Mouse (Mus musculus) hindbrain, embryonic 12.5 days (tissue): Measurements from ENCODE around the gene Rps25. TPM values are rescaled to one million over a fixed set of nuclear protein-coding genes. Genes with fewer than 3 reads are reported as not detected.
A peak's percentile ranks its signal among the peaks of the same experiment; 100 is the strongest.
"Not testable (repeated sequence)": the region's sequence is repeated elsewhere in the genome, so short reads cannot be mapped to it uniquely, and the experiment has no call there.

ENCODE experiments used
- ATAC-seq: fragments of 200-750 bp; cut with Nextera tagmentation; 2 replicates; pipeline ENCODE4 v1.8.0; 2017; ENCODE audit warnings: moderate TSS enrichment; ENCODE audit not compliant: low FRiP score
- H3K27ac ChIP-seq: fragments of 300-500 bp; sonication (generic); 2 replicates; pipeline ENCODE4 v1.5.1; 2016; ENCODE audit warnings: mild to moderate bottlenecking
- H3K27me3 ChIP-seq: fragments of 300-500 bp; sonication (generic); 2 replicates; pipeline ENCODE4 v1.6.1; 2016; ENCODE audit warnings: mild to moderate bottlenecking
- H3K36me3 ChIP-seq: fragments of 300-500 bp; sonication (generic); 2 replicates; pipeline ENCODE4 v1.6.1; 2016; ENCODE audit warnings: mild to moderate bottlenecking
- H3K4me1 ChIP-seq: fragments of 300-500 bp; sonication (generic); 2 replicates; pipeline ENCODE4 v1.6.1; 2016
- H3K4me2 ChIP-seq: fragments of 300-500 bp; sonication (generic); replicated peaks from 2 replicates; pipeline ENCODE4 v1.6.1; 2016; ENCODE audit warnings: mild to moderate bottlenecking
- H3K4me3 ChIP-seq: fragments of 300-500 bp; sonication (generic); 2 replicates; pipeline ENCODE4 v1.5.1; 2016; ENCODE audit warnings: mild to moderate bottlenecking
- H3K9ac ChIP-seq: fragments of 300-500 bp; sonication (generic); 2 replicates; pipeline ENCODE4 v1.6.1; 2016; ENCODE audit warnings: mild to moderate bottlenecking, moderate library complexity
- H3K9me3 ChIP-seq: fragments of 300-500 bp; sonication (generic); replicated peaks from 2 replicates; pipeline ENCODE4 v1.6.1; 2016; ENCODE audit warnings: mild to moderate bottlenecking
- WGBS: fragments of 180-500 bp; shearing (Covaris S2); methylation state at CpG from one replicate; pipeline ENCODE4 v1.1.7; 2016; 5-methylcytosine and 5-hydroxymethylcytosine counted together
- polyA plus RNA-seq: library from polyadenylated mRNA; unstranded; fragments of >200 nt; fragmentation: Nextera tagmentation; extraction: Ambion mirVana; gene quantifications from 2 replicates; pipeline ENCODE4 v1.2.1, GENCODE M21; 2016

Gene Rps25
- polyA plus RNA-seq, 1 experiment from 2014 or later = 1,340 TPM

DNA sequence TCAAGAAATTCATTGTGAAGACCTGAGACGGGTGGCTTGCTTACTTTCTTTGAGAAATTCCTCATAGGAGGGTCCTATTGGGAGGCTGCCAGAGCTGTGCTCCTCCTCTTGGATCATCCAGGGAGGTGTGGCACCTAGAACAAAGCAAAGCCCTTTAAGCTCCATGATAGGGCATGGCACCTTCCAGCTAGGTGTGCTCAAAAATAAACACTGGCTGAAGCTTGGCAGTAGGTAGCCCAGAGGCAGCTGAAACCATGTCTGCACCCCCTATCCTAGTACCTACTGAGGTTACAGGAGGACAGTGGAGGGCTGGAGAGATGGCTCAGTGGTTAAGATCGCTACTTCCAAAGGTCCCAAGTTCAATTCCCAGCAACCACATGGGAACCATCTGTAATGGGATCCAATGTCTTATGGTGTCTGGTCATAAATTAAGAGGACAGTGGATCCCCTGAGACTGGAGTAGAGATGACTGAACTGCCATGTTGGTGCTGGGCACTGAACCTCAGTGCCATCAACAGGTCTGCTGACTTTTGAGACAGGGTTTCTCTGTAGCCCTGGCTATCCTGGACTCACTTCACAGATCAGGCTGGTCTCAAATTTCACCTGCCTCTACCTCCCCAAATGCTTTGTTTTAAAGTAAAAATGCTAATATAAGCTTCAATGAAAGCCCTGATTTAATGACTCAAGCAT is 3.9 kb downstream of the Rps25 start:
- WGBS = 91% methylated on average over 2 of the region's 2 CpGs
- H3K4me2 ChIP-seq = no peak overlapping the region
- no peak overlapping the region for H3K9ac ChIP-seq
- no peak overlapping the region for H3K4me3 ChIP-seq
- H3K36me3 ChIP-seq = peaks cover 56% of the 10 kb centered on the region
- no peak for ATAC-seq
- H3K27me3 ChIP-seq = no peaks in the 10 kb centered on the region
- H3K4me1 ChIP-seq = peaks cover 12% of the 10 kb centered on the region
- no peak overlapping the region for H3K27ac ChIP-seq
- H3K9me3 ChIP-seq = no peaks in the 10 kb centered on the region

DNA sequence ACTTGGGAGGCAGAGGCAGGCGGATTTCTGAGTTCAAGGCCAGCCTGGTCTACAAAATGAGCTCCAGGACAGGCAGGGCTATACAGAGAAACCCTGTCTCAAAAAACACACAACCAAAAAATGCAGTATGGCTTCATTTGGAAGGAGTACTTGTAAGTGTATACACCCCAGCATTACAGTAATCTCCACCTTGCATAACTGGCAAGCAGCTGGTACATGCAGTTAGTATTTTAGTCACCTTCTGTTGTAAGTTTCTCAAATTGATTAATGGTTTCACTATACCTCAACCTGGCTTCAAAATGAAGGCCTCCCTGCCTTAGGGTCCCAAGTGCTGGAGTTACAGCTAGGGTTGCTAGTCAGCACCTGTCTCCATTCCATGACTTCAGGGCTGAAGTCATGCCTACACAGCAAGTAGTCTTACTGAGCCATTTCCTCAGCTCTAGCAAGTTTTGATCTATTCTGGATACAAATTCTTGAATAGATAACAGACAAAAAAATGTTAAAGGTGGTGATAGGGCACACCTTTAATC is 4.7 kb downstream of the Rps25 start:
- no peak for ATAC-seq
- Histone ChIP-seq H3K9me3 (no peaks in the 10 kb centered on the region), H3K4me2 (no peak overlapping the region), H3K9ac (no peak overlapping the region), H3K4me3 (no peak overlapping the region), H3K4me1 (peaks cover 7% of the 10 kb centered on the region), H3K36me3 (peaks cover 56% of the 10 kb centered on the region), H3K27me3 (no peaks in the 10 kb centered on the region), H3K27ac (no peak overlapping the region)
- 83% methylated on average over 1 of the region's 1 CpGs for WGBS

DNA sequence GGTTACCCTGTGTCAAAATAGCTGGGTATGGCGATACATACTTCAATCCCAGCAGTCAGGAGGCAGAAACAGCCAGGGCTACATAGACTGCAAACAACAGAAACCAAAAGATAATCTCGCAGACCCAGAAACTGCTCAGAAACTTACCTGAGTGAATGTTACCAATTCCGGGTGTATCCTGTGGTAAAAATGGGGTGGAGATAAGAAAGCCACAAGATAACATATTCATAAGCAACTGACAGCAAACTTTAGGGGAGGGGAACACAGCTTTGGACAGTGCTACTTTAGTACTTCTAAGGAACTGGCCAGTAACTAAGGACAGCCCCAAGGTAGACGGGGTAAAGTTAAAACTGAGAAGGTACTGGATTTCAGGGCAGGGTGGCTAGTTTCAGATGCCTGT is 5.4 kb downstream of the Rps25 start:
- H3K4me3 ChIP-seq = no peak overlapping the region
- H3K4me2 ChIP-seq = no peak overlapping the region
- no peak overlapping the region for H3K9ac ChIP-seq
- WGBS = 87% methylated on average over 4 of the region's 4 CpGs
- H3K4me1 ChIP-seq = peaks cover 11% of the 10 kb centered on the region
- ATAC-seq = no peak
- H3K36me3 ChIP-seq = peaks cover 56% of the 10 kb centered on the region
- H3K27me3 ChIP-seq = no peaks in the 10 kb centered on the region
- H3K9me3 ChIP-seq = no peaks in the 10 kb centered on the region
- H3K27ac ChIP-seq = no peak overlapping the region

DNA sequence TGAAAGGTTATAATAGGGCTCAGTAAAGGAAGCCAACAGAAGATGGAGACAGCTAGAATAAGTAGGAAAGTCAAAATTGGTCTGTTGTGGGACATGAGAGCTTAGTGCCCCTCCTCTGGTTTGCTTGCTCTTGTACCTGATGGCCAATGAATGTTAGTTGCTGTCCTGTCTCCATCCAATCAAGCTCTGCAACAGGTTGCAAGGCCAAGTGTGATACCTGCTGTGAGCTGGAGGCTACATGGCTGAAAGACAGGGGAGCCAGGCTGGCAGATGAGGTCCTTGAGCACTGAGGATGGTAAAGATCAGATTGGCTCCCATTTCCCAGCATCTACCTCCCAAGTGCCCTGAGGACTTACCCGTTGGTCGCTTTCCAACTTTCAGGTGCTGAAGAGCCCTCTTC is 5.8 kb downstream of the Rps25 start:
- Histone ChIP-seq H3K9me3 (no peaks in the 10 kb centered on the region), H3K36me3 (peaks cover 56% of the 10 kb centered on the region), H3K9ac (no peak overlapping the region), H3K27ac (no peak overlapping the region), H3K4me3 (no peak overlapping the region), H3K27me3 (no peaks in the 10 kb centered on the region), H3K4me1 (peaks cover 14% of the 10 kb centered on the region), H3K4me2 (no peak overlapping the region)
- no peak for ATAC-seq
- WGBS = 82% methylated on average over 2 of the region's 2 CpGs

DNA sequence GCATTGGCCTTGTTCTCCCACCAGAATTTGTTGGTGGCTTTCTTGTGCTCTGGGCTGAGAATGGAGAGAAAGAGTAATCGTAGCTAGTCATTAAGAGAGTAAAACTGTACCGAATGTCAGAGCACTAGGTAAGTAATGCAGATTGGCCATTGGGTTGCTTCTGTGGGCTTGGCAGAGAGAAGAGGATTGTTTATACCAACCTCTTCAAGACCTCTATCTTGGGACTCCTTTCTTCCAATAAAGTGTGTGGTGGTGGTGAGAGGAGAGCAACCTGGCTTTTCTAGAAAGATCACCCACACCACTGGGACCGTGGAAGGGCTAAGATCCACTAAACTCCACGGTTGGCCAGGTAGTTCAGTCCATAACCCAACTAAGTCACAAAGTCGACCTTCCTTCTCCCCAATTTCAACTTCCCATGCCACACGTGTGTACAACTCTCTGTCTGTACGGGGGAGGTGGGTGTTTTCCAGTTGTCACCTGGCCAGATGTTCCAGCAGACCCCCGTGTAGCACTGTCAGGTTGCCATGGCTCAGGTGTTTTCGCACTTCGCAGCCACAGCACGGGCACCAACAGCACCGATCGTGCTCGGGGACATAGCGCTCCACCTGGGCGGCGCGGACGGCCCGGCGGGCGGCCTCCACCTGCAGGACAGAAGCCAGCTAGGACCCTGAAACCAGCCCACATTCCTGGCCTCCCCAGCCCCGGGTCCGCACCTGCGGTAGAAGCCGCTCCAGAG is 10.4 kb downstream of the Rps25 start:
- ATAC-seq = peak; percentile 79
- WGBS = 9% methylated on average over 26 of the region's 26 CpGs

DNA sequence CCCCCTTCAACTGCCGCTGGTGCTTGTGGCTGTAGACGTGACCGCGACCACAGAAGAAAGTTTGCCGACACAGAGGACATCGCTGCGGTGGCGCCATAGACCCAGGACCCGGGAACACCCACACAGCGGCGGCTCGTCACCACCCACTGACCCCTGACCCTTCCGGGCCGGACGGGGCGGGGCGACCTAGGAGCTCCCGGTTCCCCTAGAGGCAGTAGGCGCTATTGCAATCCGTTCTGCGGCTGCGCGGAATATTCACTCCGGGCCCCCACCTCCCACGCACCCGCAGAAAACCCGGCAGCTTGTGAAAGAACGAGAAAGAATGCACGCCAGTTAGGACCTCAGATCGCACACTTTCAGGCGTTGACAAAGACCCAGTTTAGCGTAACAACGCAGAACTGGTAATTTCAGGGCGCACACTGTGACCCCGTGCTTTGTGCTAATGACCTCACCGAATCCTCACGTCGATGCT is 11.0 kb downstream of the Rps25 start:
- WGBS = under 1% methylated on average over 38 of the region's 38 CpGs
- peak overlapping the region; percentile 77 for H3K27ac ChIP-seq
- peak overlapping the region; percentile 80 for H3K4me3 ChIP-seq

More for the DNA sequence above, 10.4 kb downstream of the Rps25 start:
- H3K4me3 ChIP-seq = peak overlapping the region; percentile 80
- H3K9me3 ChIP-seq = no peaks in the 10 kb centered on the region
- peak overlapping the region; percentile 80 for H3K9ac ChIP-seq
- H3K4me2 ChIP-seq = peak overlapping the region; percentile 93
- peaks cover 22% of the 10 kb centered on the region for H3K36me3 ChIP-seq
- no peaks in the 10 kb centered on the region for H3K27me3 ChIP-seq
- H3K4me1 ChIP-seq = peaks cover 6% of the 10 kb centered on the region
- peak overlapping the region; percentile 77; the same call in 1 of the 2 replicates for H3K27ac ChIP-seq

DNA sequence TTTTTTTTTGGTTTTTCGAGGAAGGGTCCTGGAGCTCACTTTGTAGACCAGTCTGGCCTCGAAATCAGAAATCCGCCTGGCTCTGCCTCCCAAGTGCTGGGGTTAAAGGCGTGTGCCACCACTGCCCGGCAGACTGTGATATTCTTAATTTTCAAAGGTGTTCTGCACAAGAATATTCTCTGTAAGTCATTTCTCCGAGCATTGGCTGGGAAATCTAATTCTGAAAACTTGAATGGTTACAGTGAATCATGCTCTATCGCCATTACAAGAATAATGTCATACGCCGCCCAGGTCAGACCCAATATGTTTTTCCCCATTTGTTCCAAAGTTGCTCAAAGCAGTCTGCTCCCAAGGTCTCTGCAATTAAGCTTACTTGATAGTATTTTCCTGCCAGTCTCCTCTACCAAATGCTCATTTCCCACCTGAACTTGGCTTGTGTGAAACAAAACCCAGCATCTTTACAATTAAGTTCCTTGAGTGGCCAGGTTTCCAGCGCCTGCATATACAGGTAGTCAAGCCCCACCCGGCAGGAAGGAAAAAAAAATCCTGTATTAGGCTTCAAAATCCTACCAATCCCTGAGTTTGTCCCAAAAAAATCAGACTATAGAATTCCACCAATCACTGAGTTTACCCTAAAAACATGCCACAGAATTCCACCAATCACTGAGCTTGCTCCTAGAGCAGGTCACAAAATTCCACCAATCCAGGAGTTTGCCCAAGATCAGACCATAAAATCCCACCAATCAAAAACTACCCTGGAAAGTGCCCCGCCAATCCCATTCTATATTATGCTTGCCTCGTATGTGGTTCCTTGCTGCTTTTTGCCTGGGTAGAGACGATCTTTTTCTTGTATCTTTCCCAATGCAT is 11.8 kb downstream of the Rps25 start, which contains the start of gene Ccdc84:
Ccdc84 (minus strand) TSS at position 51 of the 867 bp plus-strand sequence.
- H3K27me3 ChIP-seq = no peaks in the 10 kb centered on the region

More for the DNA sequence above, 11.0 kb downstream of the Rps25 start:
- peak; percentile 89 for ATAC-seq
- H3K9ac ChIP-seq = peak overlapping the region; percentile 80
- peaks cover 6% of the 10 kb centered on the region for H3K4me1 ChIP-seq
- H3K36me3 ChIP-seq = peaks cover 15% of the 10 kb centered on the region
- no peaks in the 10 kb centered on the region for H3K27me3 ChIP-seq
- no peaks in the 10 kb centered on the region for H3K9me3 ChIP-seq
- peak overlapping the region; percentile 93 for H3K4me2 ChIP-seq

DNA sequence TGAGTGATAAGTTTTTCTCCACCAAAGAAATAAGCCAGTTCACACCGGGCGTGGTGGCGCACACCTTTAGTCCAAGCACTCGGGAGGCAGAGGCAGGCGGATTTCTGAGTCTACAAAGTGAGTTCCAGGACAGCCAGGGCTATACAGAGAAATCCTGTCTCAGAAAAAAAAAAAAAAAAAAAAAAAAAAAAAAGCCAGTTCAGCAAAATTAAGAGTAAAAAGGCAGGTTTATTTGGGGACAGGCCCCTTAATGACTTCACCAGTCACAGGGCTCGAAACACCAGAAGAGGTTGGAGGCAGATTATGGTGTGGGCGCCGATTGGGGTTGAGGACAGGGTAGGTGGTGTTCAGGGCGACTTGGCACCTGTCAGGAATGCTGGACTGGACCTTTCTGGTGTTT is 12.8 kb downstream of the Rps25 start:
- H3K27me3 ChIP-seq, H3K4me2 ChIP-seq, H3K9ac ChIP-seq, H3K9me3 ChIP-seq, H3K4me1 ChIP-seq, H3K27ac ChIP-seq, H3K36me3 ChIP-seq, H3K4me3 ChIP-seq, ATAC-seq: not testable (repeated sequence)
- WGBS = 96% methylated on average over 9 of the region's 9 CpGs

More for the DNA sequence above, 11.8 kb downstream of the Rps25 start, which contains the start of gene Ccdc84:
- Histone ChIP-seq H3K9me3 (no peaks in the 10 kb centered on the region), H3K9ac (peak within 1 kb of the TSS; percentile 80), H3K36me3 (peaks cover 10% of the 10 kb centered on the region; the same call in 1 of the 2 replicates), H3K4me1 (peaks cover 6% of the 10 kb centered on the region), H3K27ac (peak within 1 kb of the TSS; percentile 77), H3K4me2 (peak within 1 kb of the TSS; percentile 93), H3K4me3 (peak within 1 kb of the TSS; percentile 80)
- no peak for ATAC-seq
- WGBS = 84% methylated on average over 14 of the region's 14 CpGs

DNA sequence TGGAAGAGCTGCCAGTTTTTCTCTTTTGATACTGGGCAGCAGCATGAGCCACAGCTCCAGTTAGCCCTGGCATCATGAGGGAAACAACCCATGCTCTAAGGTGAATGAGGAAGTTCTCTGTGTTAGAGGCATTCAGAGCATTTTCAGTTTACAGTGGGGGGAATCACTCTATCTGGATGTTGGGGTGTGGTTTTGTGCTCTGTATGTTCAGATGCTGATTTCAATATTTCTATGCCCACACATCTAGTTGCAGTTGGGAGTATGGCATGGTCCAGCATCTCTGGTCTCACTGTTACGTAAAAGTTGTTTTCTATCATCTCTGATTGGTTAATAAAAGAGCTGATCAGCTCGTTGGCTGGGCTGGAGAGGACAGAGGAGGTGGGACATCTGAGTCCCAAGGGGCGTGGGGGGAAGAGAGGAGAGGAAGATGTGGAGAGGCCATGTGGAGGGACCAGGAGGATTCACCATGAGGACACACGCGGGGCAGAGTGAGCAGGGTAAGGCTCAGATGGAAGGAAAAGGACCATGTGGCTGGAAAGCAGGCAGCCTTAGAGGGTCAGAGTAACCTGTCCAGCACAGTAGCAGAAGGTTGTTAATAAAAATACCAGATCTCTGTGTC is 13.4 kb downstream of the Rps25 start:
- Histone ChIP-seq H3K4me1 (peaks cover 6% of the 10 kb centered on the region), H3K9me3 (no peaks in the 10 kb centered on the region), H3K4me2 (no peak overlapping the region), H3K36me3 (0 out of 2 replicates have a peak, but pooled peaks cover 4% of the 10 kb centered on the region), H3K9ac (no peak overlapping the region), H3K27me3 (no peaks in the 10 kb centered on the region), H3K4me3 (no peak overlapping the region), H3K27ac (no peak overlapping the region)
- 75% methylated on average over 5 of the region's 5 CpGs for WGBS
- no peak for ATAC-seq

DNA sequence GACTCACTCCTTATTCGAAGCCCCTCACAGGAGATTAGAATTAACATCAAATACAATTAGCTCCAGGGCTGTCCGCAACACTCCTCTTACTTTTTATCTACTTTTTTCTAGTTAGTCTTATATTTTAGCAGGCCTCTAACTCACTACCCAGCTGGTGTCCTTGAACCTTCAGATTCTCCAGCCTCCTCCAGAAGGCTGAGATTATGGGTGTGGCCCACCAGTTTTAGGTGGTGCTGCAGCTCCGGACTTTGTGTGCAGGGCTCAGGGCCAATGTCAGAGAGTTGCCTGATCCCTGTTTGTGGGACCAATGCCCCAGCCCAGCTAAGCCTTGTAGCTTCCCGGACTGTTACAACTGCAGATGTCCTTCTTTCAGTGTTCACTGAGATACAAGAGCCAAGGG is 16.6 kb downstream of the Rps25 start:
- Histone ChIP-seq H3K4me2 (no peak overlapping the region), H3K36me3 (no peaks in the 10 kb centered on the region), H3K9me3 (no peaks in the 10 kb centered on the region), H3K27me3 (no peaks in the 10 kb centered on the region), H3K4me1 (no peaks in the 10 kb centered on the region), H3K27ac (no peak overlapping the region), H3K9ac (no peak overlapping the region), H3K4me3 (no peak overlapping the region)
- 90% methylated on average over 4 of the region's 4 CpGs for WGBS
- ATAC-seq = no peak

DNA sequence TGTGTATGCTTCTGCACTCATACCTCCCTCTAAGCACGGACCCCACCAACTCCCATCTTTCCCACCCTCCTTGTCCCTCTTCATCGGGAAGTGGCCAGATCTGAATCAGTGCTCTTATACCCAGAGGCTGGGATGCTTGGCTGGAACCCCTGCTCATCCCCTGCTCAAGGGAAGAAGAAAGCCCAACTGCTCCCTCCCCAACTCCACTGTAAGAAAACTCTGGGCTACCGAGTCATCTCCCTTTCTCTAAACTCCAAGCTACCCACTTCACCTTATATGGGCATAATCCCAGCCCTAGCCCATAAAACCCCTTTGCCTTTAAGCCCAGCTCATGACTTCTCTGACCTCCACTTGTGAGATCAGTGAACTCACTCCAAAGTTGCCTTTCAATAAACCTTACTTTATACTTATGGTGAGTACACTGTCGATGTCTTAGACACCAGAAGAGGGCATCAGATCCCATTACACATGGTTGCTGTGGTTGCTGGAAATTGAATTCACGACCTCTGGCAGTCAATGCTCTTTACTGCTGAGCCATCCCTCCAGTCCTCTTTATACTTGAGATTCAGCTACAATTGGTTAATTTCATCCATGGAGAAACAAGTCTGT is 25.7 kb downstream of the Rps25 start:
- H3K36me3 ChIP-seq = no peaks in the 10 kb centered on the region
- peaks cover 4% of the 10 kb centered on the region; the same call in 1 of the 2 replicates for H3K4me1 ChIP-seq
- H3K9ac ChIP-seq = no peak overlapping the region
- WGBS = 64% methylated on average over 5 of the region's 5 CpGs
- H3K4me2 ChIP-seq = no peak overlapping the region
- H3K27me3 ChIP-seq = no peaks in the 10 kb centered on the region
- H3K27ac ChIP-seq = no peak overlapping the region
- ATAC-seq = no peak
- no peaks in the 10 kb centered on the region for H3K9me3 ChIP-seq
- H3K4me3 ChIP-seq = no peak overlapping the region
